Mouse (Mus musculus) midbrain, embryonic 11.5 days (tissue): ENCODE measurements at regions not wholly inside any gene's neighbourhood (a gene's known extent, or its start where the extent isn't known, plus 50 kb on each side); places are given as distances from the start of the nearest gene placed in this dataset.

Experiments
- ATAC-seq: fragments of 200-750 bp; cut with Nextera tagmentation; 2 replicates; pipeline ENCODE4 v1.8.0; 2017; ENCODE audit warnings: moderate TSS enrichment, moderate library complexity; ENCODE audit not compliant: low FRiP score
- DNase-seq: peaks from one replicate; pipeline ENCODE4 v3.0.0; 2015; ENCODE audit warnings: low spot score; ENCODE audit errors: missing footprints
- H3K27ac ChIP-seq: fragments of 300-500 bp; sonication (generic); 2 replicates; pipeline ENCODE4 v1.5.1; 2014; ENCODE audit warnings: low read depth, low read length
- H3K27me3 ChIP-seq: fragments of 300-500 bp; sonication (generic); 2 replicates; pipeline ENCODE4 v1.6.1; 2014; ENCODE audit warnings: mild to moderate bottlenecking, low read length, moderate library complexity, mixed read lengths; ENCODE audit not compliant: control insufficient read depth, insufficient read depth
- H3K36me3 ChIP-seq: fragments of 300-500 bp; sonication (generic); 2 replicates; pipeline ENCODE4 v1.6.1; 2014; ENCODE audit warnings: mild to moderate bottlenecking, low read length, moderate library complexity, mixed read lengths; ENCODE audit not compliant: control insufficient read depth, insufficient read depth
- H3K4me1 ChIP-seq: fragments of 300-500 bp; sonication (generic); 2 replicates; pipeline ENCODE4 v1.6.1; 2014; ENCODE audit warnings: low read length; ENCODE audit not compliant: control insufficient read depth, insufficient read depth
- H3K4me2 ChIP-seq: fragments of 300-500 bp; sonication (generic); 2 replicates; pipeline ENCODE4 v1.6.1; 2014; ENCODE audit warnings: mild to moderate bottlenecking, moderate library complexity
- H3K4me3 ChIP-seq: fragments of 300-500 bp; sonication (generic); 2 replicates; pipeline ENCODE4 v1.5.1; 2014; ENCODE audit warnings: low read depth, low read length
- H3K9ac ChIP-seq: fragments of 300-500 bp; sonication (generic); 2 replicates; pipeline ENCODE4 v1.6.1; 2014; ENCODE audit warnings: low read length
- H3K9me3 ChIP-seq: fragments of 300-500 bp; sonication (generic); 2 replicates; pipeline ENCODE4 v1.6.1; 2016; ENCODE audit warnings: low read length; ENCODE audit not compliant: control insufficient read depth
- WGBS: fragments of 180-500 bp; shearing (Covaris S2); extraction: QIAGEN DNeasy Blood & Tissue Kit; methylation state at CpG from one replicate; pipeline ENCODE4 v1.1.7; 2014; 5-methylcytosine and 5-hydroxymethylcytosine counted together

- no peak for DNase-seq
- Histone ChIP-seq H3K36me3 (no peaks in the 10 kb centered on the region), H3K27me3 (no peaks in the 10 kb centered on the region), H3K4me3 (no peak overlapping the region), H3K9ac (no peak overlapping the region), H3K4me1 (no peaks in the 10 kb centered on the region), H3K4me2 (no peak overlapping the region), H3K9me3 (no peaks in the 10 kb centered on the region), H3K27ac (no peak overlapping the region)
- 73% methylated on average over 6 of the region's 6 CpGs for WGBS
- no peak for ATAC-seq
Observed at GRCm38 (mm10) chr14:72778756-72779155, 69.0 kb upstream of the Fndc3a start.

- Histone ChIP-seq H3K27me3 (no peaks in the 10 kb centered on the region), H3K9me3 (no peaks in the 10 kb centered on the region), H3K4me3 (no peak overlapping the region), H3K4me2 (no peak overlapping the region), H3K4me1 (no peaks in the 10 kb centered on the region), H3K9ac (no peak overlapping the region), H3K27ac (no peak overlapping the region), H3K36me3 (no peaks in the 10 kb centered on the region)
- no peak for ATAC-seq
- no peak for DNase-seq
- WGBS: 91% methylated on average over 6 of the region's 6 CpGs
Observed at GRCm38 (mm10) chr14:72777927-72778560, 68.2 kb upstream of the Fndc3a start.

- Histone ChIP-seq H3K27ac (no peak overlapping the region), H3K9me3 (peaks cover 2% of the 10 kb centered on the region; the same call in 1 of the 2 replicates), H3K9ac (no peak overlapping the region), H3K4me2 (no peak overlapping the region), H3K4me3 (no peak overlapping the region), H3K27me3 (no peaks in the 10 kb centered on the region), H3K4me1 (no peaks in the 10 kb centered on the region), H3K36me3 (no peaks in the 10 kb centered on the region)
- no peak for DNase-seq
- no peak for ATAC-seq
- 50% methylated on average over 1 of the region's 1 CpGs for WGBS
Observed at GRCm38 (mm10) chr14:72770237-72770636, 60.4 kb upstream of the Fndc3a start.

- H3K27me3 ChIP-seq: no peaks in the 10 kb centered on the region
- ATAC-seq: no peak
- H3K9me3 ChIP-seq: no peaks in the 10 kb centered on the region
- no peak overlapping the region for H3K27ac ChIP-seq
- H3K9ac ChIP-seq: no peak overlapping the region
- no peak for DNase-seq
- H3K4me1 ChIP-seq: no peaks in the 10 kb centered on the region
- no peaks in the 10 kb centered on the region for H3K36me3 ChIP-seq
- no peak overlapping the region for H3K4me3 ChIP-seq
- no peak overlapping the region for H3K4me2 ChIP-seq
Observed at GRCm38 (mm10) chr14:72760123-72760522, 50.3 kb upstream of the Fndc3a start.
